Mouse (Mus musculus) embryonic facial prominence, embryonic 11.5 days (tissue): ENCODE data around the gene Mad2l2. TPM values are rescaled to one million over a fixed set of nuclear protein-coding genes. Genes with fewer than 3 reads are reported as not detected.
"Not testable (repeated sequence)": the region's sequence is repeated elsewhere in the genome, so short reads cannot be mapped to it uniquely, and the experiment has no call there.

Experiments
- ATAC-seq: fragments of 200-750 bp; cut with Nextera tagmentation; replicated peaks from 2 replicates; pipeline ENCODE4 v1.8.0; 2017; ENCODE audit warnings: low read depth; ENCODE audit not compliant: insufficient number of reproducible peaks, low FRiP score, low TSS enrichment
- DNase-seq: peaks from one replicate; pipeline ENCODE4 v3.0.0-alpha.2; 2015; ENCODE audit warnings: low spot score
- H3K27ac ChIP-seq: fragments of 300-500 bp; sonication (generic); replicated peaks from 2 replicates; pipeline ENCODE4 v1.5.1; 2014; ENCODE audit warnings: mild to moderate bottlenecking, low read depth, low read length, control low read depth
- H3K27me3 ChIP-seq: fragments of 300-500 bp; sonication (generic); 2 replicates; pipeline ENCODE4 v1.6.1; 2014; ENCODE audit warnings: mild to moderate bottlenecking, low read length, moderate library complexity, mixed read lengths; ENCODE audit not compliant: control insufficient read depth, insufficient read depth
- H3K36me3 ChIP-seq: fragments of 300-500 bp; sonication (generic); replicated peaks from 2 replicates; pipeline ENCODE4 v1.6.1; 2014; ENCODE audit warnings: low read depth, mild to moderate bottlenecking, low read length, moderate library complexity, mixed read lengths; ENCODE audit not compliant: control insufficient read depth, insufficient read depth
- H3K4me1 ChIP-seq: fragments of 300-500 bp; sonication (generic); 2 replicates; pipeline ENCODE4 v1.6.1; 2014; ENCODE audit warnings: low read length, mixed read lengths; ENCODE audit not compliant: control insufficient read depth, insufficient read depth
- H3K4me2 ChIP-seq: fragments of 300-500 bp; sonication (generic); 2 replicates; pipeline ENCODE4 v1.6.1; 2014; ENCODE audit warnings: low read depth, mild to moderate bottlenecking, control low read depth, low read length, moderate library complexity
- H3K4me3 ChIP-seq: fragments of 300-500 bp; sonication (generic); 2 replicates; pipeline ENCODE4 v1.5.1; 2014; ENCODE audit warnings: low read depth, low read length, control low read depth
- H3K9ac ChIP-seq: fragments of 300-500 bp; sonication (generic); replicated peaks from 2 replicates; pipeline ENCODE4 v1.6.1; 2014; ENCODE audit warnings: mild to moderate bottlenecking, control low read depth, low read length
- H3K9me3 ChIP-seq: fragments of 300-500 bp; sonication (generic); replicated peaks from 2 replicates; pipeline ENCODE4 v1.6.1; 2016; ENCODE audit warnings: mild to moderate bottlenecking, low read length, inconsistent platforms, mixed read lengths; ENCODE audit not compliant: control insufficient read depth
- WGBS: fragments of 180-500 bp; shearing (Covaris S2); extraction: QIAGEN DNeasy Blood & Tissue Kit; methylation state at CpG from one replicate; pipeline ENCODE4 v1.1.7; 2014; 5-methylcytosine and 5-hydroxymethylcytosine counted together
- polyA plus RNA-seq: library from polyadenylated mRNA; unstranded; fragments of >200 nt; fragmentation: Nextera tagmentation; extraction: Ambion mirVana; gene quantifications from 2 replicates; pipeline ENCODE4 v1.2.1, GENCODE M21; 2014

Gene Mad2l2
- polyA plus RNA-seq, 1 experiment from 2014 or later: 75.3 TPM

GRCm38 (mm10) chr4:148169586-148169985 lies 39.4 kb downstream of the Mad2l2 start:
- H3K4me2 ChIP-seq: no peak overlapping the region
- ATAC-seq: no peak
- no peaks in the 10 kb centered on the region; the same call in 1 of the 2 replicates for H3K4me1 ChIP-seq
- H3K36me3 ChIP-seq: no peaks in the 10 kb centered on the region
- H3K9me3 ChIP-seq: no peaks in the 10 kb centered on the region
- no peak overlapping the region for H3K27ac ChIP-seq
- H3K27me3 ChIP-seq: peaks cover 54% of the 10 kb centered on the region
- 24% methylated on average over 15 of the region's 15 CpGs for WGBS
- no peak for DNase-seq
- H3K4me3 ChIP-seq: no peak overlapping the region
- no peak overlapping the region for H3K9ac ChIP-seq

- Histone ChIP-seq H3K4me3 (no peak overlapping the region), H3K4me1 (no peaks in the 10 kb centered on the region; the same call in 1 of the 2 replicates), H3K4me2 (no peak overlapping the region), H3K36me3 (no peaks in the 10 kb centered on the region), H3K9ac (no peak overlapping the region), H3K9me3 (no peaks in the 10 kb centered on the region), H3K27ac (no peak overlapping the region), H3K27me3 (peaks cover 53% of the 10 kb centered on the region)
- 0% methylated on average over 2 of the region's 2 CpGs for whole genome bisulfite sequencing
- ATAC-seq: no peak
- peak; percentile 76 for DNase-seq
These were observed 40.7 kb downstream of the Mad2l2 start for GRCm38 (mm10) chr4:148170842-148171241.

DNA sequence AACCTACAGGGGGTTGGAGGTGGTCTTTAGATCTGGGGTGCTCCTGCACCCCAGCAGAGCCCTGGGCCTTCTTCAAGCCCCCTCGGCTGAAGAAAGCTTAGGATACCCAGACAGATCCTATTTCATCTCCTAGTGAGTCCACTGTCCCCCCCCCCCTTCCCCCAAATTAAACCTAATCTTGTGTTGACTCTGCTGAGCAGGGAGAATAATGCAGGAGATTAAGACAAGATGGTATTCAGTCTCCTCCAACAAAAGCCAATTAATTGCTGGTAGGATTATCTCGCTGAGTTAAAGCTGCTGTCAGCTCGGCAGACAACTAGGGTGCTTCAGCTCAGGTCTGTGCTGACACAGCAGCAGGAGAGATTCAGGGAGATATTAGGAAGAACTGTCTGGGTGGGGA lies 41.1 kb downstream of the Mad2l2 start:
- Histone ChIP-seq H3K27me3 (peaks cover 52% of the 10 kb centered on the region), H3K36me3 (no peaks in the 10 kb centered on the region), H3K9ac (no peak overlapping the region; the same call in 1 of the 2 replicates), H3K4me2 (no peak overlapping the region), H3K4me3 (no peak overlapping the region), H3K27ac (no peak overlapping the region), H3K4me1 (no peaks in the 10 kb centered on the region; the same call in 1 of the 2 replicates), H3K9me3 (no peaks in the 10 kb centered on the region)
- ATAC-seq: no peak
- no peak for DNase-seq
- 18% methylated on average over 3 of the region's 3 CpGs for WGBS

DNA sequence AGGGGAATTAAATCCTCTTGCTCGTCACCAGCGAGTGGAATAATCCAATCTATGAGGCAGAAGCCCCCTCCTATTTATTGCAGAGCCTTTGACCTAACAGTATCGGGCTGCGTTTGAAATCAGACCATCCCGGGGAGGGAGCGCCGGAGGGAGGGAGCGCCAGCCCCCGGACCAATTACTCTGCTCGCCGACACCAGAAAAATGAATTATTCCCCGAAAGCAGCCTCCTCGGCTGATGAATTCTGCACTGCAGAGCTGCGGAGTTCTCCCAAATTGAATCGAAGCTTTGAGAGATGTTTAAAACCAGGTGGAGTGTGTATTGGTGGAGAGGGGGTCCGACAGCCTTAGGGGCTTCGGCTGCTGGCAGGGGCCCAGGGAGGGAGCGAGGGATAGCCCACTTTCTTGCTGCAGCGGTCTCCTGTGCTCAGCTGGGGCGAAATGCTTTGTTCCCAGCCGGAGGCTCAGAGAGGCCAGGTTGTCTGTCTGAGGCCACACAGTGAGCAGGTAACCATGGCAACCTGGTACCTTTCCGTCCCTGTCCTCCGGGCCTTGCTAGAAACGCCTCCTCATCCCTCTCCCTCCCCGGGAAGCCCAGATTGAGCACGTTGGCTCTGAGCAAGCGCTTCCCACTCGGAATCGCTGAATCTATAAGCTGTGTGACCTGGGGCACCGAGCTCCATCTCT lies 43.8 kb downstream of the Mad2l2 start:
- DNase-seq (peak; percentile 39), ATAC-seq (no peak; the same call in 1 of the 2 replicates)
- Histone ChIP-seq H3K36me3 (no peaks in the 10 kb centered on the region), H3K4me3 (no peak overlapping the region), H3K4me1 (no peaks in the 10 kb centered on the region; the same call in 1 of the 2 replicates), H3K9me3 (no peaks in the 10 kb centered on the region), H3K27me3 (peaks cover 48% of the 10 kb centered on the region), H3K27ac (no peak overlapping the region), H3K4me2 (peak overlapping the region; percentile 21; the same call in 1 of the 2 replicates), H3K9ac (no peak overlapping the region)
- 0% methylated on average over 29 of the region's 30 CpGs for whole genome bisulfite sequencing

DNA sequence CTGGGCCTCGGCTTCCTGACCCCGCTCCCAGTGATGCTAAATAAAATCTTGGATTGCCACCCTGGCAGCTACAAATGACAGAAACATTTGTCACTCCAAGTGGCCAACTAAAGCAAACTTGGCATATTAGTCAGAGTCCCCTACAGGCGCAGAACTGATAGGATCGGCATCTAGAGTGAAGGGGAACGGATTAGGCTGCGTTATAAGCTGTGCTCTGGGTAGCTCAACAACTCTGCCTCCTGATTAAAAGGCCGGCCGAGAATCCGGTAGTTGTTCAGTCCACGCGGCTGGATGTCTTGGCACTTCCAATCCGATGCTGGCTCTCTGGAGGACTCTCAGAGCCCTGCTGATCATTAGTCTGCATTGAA lies 44.3 kb downstream of the Mad2l2 start:
- H3K4me3 ChIP-seq: no peak overlapping the region

GRCm38 (mm10) chr4:148176603-148177002 lies 46.4 kb downstream of the Mad2l2 start:
- not testable (repeated sequence) for H3K9me3 ChIP-seq, H3K4me2 ChIP-seq, H3K4me1 ChIP-seq, ATAC-seq, H3K36me3 ChIP-seq, H3K4me3 ChIP-seq, H3K9ac ChIP-seq, H3K27ac ChIP-seq, DNase-seq
- peaks cover 42% of the 10 kb centered on the region for H3K27me3 ChIP-seq
- 68% methylated on average over 5 of the region's 6 CpGs for WGBS

More for the DNA sequence above, 44.3 kb downstream of the Mad2l2 start:
- ATAC-seq (no peak), DNase-seq (no peak)
- Histone ChIP-seq H3K9me3 (no peaks in the 10 kb centered on the region), H3K27me3 (peaks cover 48% of the 10 kb centered on the region), H3K36me3 (no peaks in the 10 kb centered on the region), H3K27ac (no peak overlapping the region), H3K9ac (no peak overlapping the region), H3K4me1 (no peaks in the 10 kb centered on the region; the same call in 1 of the 2 replicates), H3K4me2 (no peak overlapping the region)
- WGBS: 10% methylated on average over 12 of the region's 12 CpGs

GRCm38 (mm10) chr4:148177716-148178115 lies 47.5 kb downstream of the Mad2l2 start:
- Histone ChIP-seq H3K27me3 (peaks cover 36% of the 10 kb centered on the region), H3K4me3 (no peak overlapping the region), H3K27ac (no peak overlapping the region), H3K9me3 (no peaks in the 10 kb centered on the region), H3K4me2 (no peak overlapping the region), H3K4me1 (no peaks in the 10 kb centered on the region), H3K9ac (no peak overlapping the region), H3K36me3 (no peaks in the 10 kb centered on the region)
- DNase-seq (no peak), ATAC-seq (no peak)

- no peak overlapping the region for H3K4me3 ChIP-seq
- no peak overlapping the region for H3K4me2 ChIP-seq
- H3K36me3 ChIP-seq: no peaks in the 10 kb centered on the region
- no peak for DNase-seq
- 90% methylated on average over 12 of the region's 12 CpGs for WGBS
- H3K27ac ChIP-seq: no peak overlapping the region
- peaks cover 1% of the 10 kb centered on the region; the same call in 1 of the 2 replicates for H3K27me3 ChIP-seq
- no peaks in the 10 kb centered on the region; the same call in 1 of the 2 replicates for H3K4me1 ChIP-seq
- ATAC-seq: no peak
- H3K9ac ChIP-seq: no peak overlapping the region
- H3K9me3 ChIP-seq: no peaks in the 10 kb centered on the region
These were observed 51.3 kb downstream of the Mad2l2 start for GRCm38 (mm10) chr4:148181483-148181882.
